Mouse (Mus musculus) retina, embryonic 14.5 days (tissue): ENCODE data around the gene Mprip.

Experiments used
- DNase-seq: peaks from one replicate; pipeline ENCODE4 v3.0.0-alpha.2; 2015; ENCODE audit warnings: low spot score

The Mprip gene

DNA sequence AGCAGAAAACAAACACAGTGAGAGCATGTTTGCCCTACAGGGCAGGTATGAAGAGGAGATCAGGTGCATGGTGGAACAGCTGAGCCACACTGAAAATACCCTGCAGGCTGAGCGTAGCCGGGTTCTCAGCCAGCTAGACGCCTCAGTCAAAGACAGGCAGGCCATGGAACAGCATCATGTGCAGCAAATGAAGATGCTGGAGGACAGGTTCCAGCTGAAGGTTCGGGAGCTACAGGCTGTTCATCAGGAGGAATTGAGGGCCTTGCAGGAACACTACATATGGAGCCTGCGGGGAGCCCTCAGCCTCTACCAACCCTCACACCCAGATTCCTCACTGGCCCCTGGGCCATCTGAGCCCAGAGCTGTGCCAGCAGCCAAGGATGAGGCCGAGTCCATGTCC is 99.7 kb downstream of the Mprip start:
- no peak for DNase-seq

DNA sequence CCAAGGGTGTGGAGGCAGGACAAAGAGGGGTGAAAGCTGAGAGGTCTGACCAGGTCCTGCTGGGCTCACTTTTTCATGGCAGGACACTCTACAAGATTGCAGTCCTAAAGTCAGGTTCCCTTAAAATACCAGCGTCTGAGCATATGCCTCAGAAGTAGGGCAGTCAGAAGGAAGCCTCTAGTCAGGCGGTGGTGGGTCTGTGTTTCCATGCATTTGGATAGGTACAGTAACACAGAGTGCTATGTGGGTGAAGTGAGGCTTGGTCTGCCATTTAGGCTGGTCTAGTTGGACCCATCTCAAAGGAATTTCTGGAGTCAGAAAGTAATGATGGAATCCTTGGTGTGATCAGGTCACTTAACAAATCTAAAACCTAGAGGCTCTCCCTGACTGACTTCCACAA is 108.2 kb downstream of the Mprip start:
- DNase-seq: no peak

- no peak for DNase-seq
Measured at GRCm38 (mm10) chr11:59769738-59770137, 108.6 kb downstream of the Mprip start.

- no peak for DNase-seq
Measured at GRCm38 (mm10) chr11:59770753-59771152, 109.6 kb downstream of the Mprip start.

DNA sequence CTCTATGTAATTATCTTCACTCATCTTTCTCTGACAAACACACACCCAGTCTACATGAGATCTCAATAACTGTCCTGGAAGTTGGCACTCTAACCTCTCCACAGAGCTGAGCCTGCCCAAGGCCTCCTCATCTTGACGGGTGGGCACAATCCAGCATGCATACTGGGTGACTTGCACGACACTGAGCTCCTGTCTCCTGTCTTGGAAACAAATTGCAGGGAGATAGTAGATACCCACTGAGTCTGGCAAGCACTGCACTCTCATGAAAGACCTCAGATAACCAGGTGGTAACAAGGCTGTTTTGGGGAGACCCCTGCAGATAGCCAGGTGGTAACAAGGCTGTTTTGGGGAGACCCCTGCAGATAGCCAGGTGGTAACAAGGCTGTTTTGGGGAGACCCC is 111.2 kb downstream of the Mprip start:
- DNase-seq: no peak

DNA sequence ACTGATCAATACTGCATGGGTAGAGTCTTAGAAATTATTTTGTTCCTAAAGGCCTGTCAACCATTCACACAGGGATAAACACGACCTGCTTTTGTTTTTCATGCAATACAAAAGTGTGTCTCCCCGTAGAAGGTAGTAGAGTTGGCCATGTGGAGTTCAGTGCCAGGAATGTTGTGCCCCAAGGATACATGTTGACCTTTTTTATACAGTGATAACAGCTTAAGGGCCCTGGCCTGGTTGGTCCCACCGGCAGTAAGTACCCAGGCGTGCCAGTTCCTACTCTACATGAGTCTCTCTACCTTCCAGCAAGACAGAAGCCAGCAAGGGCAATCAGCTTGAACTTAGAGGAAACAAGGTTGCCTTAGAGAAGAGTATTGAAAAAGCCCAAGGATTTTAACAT is 111.8 kb downstream of the Mprip start:
- DNase-seq: no peak

GRCm38 (mm10) chr11:59774522-59774921 is 113.4 kb downstream of the Mprip start:
- DNase-seq: no peak

- no peak for DNase-seq
Measured at GRCm38 (mm10) chr11:59775435-59776148, 114.5 kb downstream of the Mprip start.

DNA sequence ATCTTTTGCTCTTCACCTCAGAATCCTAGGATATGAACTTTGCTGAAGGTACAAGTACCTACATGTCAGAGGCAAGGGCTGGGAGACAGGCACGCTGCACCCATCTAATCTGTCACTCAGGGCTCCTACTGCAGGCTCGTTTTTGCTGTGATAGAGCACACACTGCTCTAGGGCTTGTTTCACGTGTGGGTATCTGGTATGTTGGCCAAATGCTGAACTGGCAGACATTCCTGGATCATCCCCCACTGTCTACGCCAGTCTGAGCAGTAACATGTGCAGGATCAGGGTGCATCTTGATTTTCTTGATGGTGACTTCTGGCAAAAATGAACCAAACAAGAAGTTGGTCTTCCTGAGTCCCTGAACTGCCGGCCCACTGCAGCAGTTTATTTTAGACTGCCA is 116.2 kb downstream of the Mprip start:
- DNase-seq: no peak

DNA sequence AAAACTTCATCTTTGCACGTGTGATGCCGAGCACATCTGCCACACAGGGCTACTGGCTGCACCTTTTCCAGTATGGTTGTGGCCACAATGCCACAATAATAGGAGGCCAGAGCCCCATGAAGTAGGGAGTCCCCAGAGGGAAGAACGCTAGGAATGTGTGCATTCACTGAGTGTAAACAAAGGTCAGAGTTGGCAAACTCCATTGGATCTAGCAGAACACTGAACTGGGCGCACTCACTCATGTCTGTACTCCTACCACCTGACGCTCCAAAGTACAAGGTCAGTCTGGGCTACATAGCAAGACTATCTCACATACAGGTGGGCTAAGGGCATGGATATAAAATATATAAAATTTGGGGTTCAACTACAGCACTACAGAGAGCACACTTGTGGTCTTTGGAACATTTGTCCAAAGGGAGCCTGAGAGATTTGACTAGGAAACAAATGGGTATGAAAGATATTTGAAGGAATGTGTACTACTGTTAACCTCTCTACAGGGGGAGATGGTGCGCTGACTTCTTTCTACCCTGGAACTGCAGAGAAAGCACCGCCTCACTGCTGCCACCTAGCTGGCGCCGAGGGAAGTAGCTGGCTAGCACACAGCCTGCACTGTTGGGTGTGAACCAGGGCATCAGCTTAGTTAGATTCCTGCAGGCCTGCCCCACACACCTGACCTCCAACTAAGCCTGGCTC is 117.2 kb downstream of the Mprip start:
- DNase-seq: peak; percentile 85

DNA sequence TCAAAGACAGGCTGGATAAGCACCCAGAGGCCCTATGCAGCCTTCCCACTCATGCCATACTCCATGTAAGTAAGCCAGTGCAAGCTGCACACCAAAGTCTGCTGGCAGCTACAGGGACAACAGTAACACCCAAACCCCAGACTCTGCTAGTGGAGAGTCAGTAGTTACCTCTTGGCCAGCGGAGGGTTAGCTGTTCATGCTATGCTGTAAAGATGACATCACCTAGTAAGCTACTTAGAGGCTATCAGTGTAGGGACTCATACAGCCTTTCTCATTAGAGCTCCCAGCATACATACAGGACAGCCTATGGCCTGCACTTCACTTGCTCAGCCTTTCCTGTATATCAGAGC is 117.7 kb downstream of the Mprip start:
- no peak for DNase-seq

DNA sequence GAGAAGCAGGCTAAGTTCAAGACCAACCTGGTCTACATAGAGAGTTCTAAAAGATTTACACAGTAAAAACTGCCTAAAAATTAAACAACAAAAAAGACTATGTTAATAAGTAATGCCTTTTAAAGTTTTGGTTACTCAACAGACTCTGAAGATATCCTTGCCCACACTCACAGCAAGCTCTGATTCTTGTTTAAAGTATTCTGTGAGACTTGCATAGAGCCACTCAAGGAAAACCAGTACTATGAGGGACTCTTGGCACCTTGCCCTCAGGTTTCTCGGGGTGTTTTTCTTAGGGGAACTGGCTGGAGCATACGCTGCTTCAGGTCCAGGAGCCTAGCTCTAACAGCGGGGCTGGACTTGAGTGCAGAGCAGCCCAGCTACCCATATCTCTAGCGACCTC is 118.3 kb downstream of the Mprip start:
- no peak for DNase-seq

DNA sequence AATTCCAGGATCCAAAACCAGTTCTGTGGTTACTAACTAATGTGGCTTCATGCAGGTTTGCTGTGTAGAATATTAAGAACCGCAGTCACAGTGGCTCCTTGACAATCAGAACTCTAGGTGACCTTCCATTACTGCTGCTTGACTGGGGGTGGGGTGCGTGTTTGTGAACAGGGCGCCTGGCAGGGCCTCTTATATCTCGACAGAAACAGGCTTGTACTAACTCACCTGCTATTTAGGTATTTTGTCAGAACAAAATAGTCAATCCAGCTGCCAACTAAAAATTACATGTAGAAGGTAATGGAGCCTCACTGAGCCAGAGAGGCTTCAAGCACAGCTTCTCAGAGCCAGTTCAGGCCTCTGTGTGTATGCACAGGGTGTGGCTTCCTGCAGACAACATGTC is 119.1 kb downstream of the Mprip start:
- DNase-seq: no peak

GRCm38 (mm10) chr11:59782091-59782590 is 121.0 kb downstream of the Mprip start:
- DNase-seq: no peak

GRCm38 (mm10) chr11:59783591-59783990 is 122.5 kb downstream of the Mprip start:
- DNase-seq: no peak

- DNase-seq: no peak
Measured at GRCm38 (mm10) chr11:59786444-59787198, 125.5 kb downstream of the Mprip start.

- DNase-seq: peak; percentile 72
Measured at GRCm38 (mm10) chr11:59787199-59787781, 126.2 kb downstream of the Mprip start, which contains the start of gene Pld6. TSS of gene Pld6 (minus strand) at chr11:59787645.

DNA sequence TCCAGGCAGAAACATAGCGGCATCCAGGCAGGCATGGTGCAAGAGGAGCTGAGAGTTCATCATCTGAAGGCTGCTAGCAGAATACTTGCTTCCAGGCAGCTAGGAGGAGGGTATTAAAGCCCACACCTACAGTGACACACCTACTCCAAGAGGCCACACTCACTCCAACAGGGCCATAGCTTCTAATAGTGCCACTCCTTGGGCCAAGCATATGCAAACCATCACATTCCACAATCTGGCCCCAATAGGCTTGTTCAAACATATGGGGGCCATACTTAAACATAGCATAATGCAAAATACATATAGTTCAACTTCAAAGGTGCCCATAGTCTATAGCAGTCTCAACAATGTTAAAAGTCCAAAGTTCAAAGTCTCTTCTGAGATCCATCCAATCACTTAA is 128.2 kb downstream of the Mprip start:
- DNase-seq: no peak

- DNase-seq: no peak
Measured at GRCm38 (mm10) chr11:59793390-59793789, 132.3 kb downstream of the Mprip start.

DNA sequence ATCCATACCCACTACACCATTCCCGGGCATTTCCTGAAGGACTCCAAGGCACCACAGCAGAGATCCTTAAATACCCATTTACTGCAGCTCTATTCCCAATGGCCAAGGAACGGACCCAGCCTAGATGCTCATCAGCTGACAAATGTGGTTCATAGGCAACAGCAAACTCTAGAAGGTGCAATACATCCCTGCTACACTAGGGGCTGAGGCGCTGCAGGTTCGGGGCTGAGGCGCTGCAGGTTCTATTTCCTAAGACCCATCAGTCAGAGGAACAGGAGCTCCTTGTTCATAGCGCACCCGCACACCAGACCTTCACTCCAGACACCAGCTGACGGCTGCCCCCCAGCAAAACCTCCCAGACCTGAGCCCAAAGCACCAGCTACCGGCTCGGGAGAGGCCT is 139.3 kb downstream of the Mprip start:
- no peak for DNase-seq

- no peak for DNase-seq
Measured at GRCm38 (mm10) chr11:59801881-59802280, 140.8 kb downstream of the Mprip start.

GRCm38 (mm10) chr11:59803516-59803915 is 142.4 kb downstream of the Mprip start:
- no peak for DNase-seq
